Mouse (Mus musculus) hindbrain, embryonic 10.5 days (tissue): Measurements from ENCODE around the gene Xlr4b. TPM values are rescaled to one million over a fixed set of nuclear protein-coding genes. Genes with fewer than 3 reads are reported as not detected.

ENCODE experiments used
- polyA plus RNA-seq: library from polyadenylated mRNA; unstranded; fragments of >200 nt; fragmentation: Nextera tagmentation; extraction: Ambion mirVana; gene quantifications from 2 replicates; pipeline ENCODE4 v1.2.1, GENCODE M21; 2016

The Xlr4b gene
- polyA plus RNA-seq, 1 experiment from 2014 or later = 0.68 TPM

Other genes with a start within 250 kb of the Xlr4b start
- 3.7 and 5.1 TPM in 2 replicates for gene Zfp185, start 227.0 kb upstream of the Xlr4b start, polyA plus RNA-seq
- gene Pnma5, start 177.2 kb upstream of the Xlr4b start, polyA plus RNA-seq = 0.09 and 0.11 TPM in 2 replicates
- gene Pnma3, start 149.5 kb upstream of the Xlr4b start, polyA plus RNA-seq = 0.25 and 0.51 TPM in 2 replicates
- 1.5 TPM in 1 of 2 replicates, not detected in the other for gene Xlr4a, start 131.9 kb upstream of the Xlr4b start, polyA plus RNA-seq
- 2.1 and 2.7 TPM in 2 replicates for gene Xlr3a, start 117.2 kb upstream of the Xlr4b start, polyA plus RNA-seq
- gene Gm14685, start 97.3 kb upstream of the Xlr4b start, polyA plus RNA-seq = 0.24 and 0.26 TPM in 2 replicates
- gene Xlr5b, start 65.5 kb upstream of the Xlr4b start, polyA plus RNA-seq = not detected in 2 replicates
- not detected in 2 replicates for gene DXBay18, start 64.9 kb upstream of the Xlr4b start, polyA plus RNA-seq
- gene Spin2d, start 37.3 kb upstream of the Xlr4b start, polyA plus RNA-seq = not detected in 2 replicates
- 11.1 and 12.8 TPM in 2 replicates for gene Xlr3b, start 22.1 kb upstream of the Xlr4b start, polyA plus RNA-seq
- 14.1 and 19.8 TPM in 2 replicates for gene F8a, start 14.0 kb downstream of the Xlr4b start, polyA plus RNA-seq
- 0.27 TPM in 1 of 2 replicates, not detected in the other for gene Xlr4c, start 28.8 kb downstream of the Xlr4b start, polyA plus RNA-seq
- 0.20 and 0.30 TPM in 2 replicates for gene Xlr3c, start 51.1 kb downstream of the Xlr4b start, polyA plus RNA-seq
- gene Xlr5a, start 78.6 kb downstream of the Xlr4b start, polyA plus RNA-seq = not detected in 2 replicates
- gene Xlr5c, start 78.6 kb downstream of the Xlr4b start, polyA plus RNA-seq = not detected in 2 replicates
- not detected in 2 replicates for gene Gm45015, start 122.5 kb downstream of the Xlr4b start, polyA plus RNA-seq
- gene Zfp275, start 128.3 kb downstream of the Xlr4b start, polyA plus RNA-seq = 12.6 and 13.4 TPM in 2 replicates
- gene Gm18336, start 184.4 kb downstream of the Xlr4b start, polyA plus RNA-seq = not detected in 2 replicates
- 0.10 and 0.17 TPM in 2 replicates for gene Zfp92, start 196.8 kb downstream of the Xlr4b start, polyA plus RNA-seq
- 0.16 TPM in 1 of 2 replicates, not detected in the other for gene Trex2, start 221.0 kb downstream of the Xlr4b start, polyA plus RNA-seq
- gene Haus7, start 244.7 kb downstream of the Xlr4b start, polyA plus RNA-seq = 79.7 and 81.4 TPM in 2 replicates